ENCODE assay signal across 25 mouse cellular contexts in genomic region chr1:134510018-134510417, GRCm38 (mm10). TPM values are rescaled to one million over a fixed set of nuclear protein-coding genes. Genes with fewer than 3 reads are reported as not detected.
DNase-seq lines count a peak whose midpoint lies in the region; ATAC-seq lines count a peak whose summit lies in the region.
"Had no signal": no experiment of that assay in that cellular context is flagged by ENCODE, and none has a peak within 500 bp of the region (broad histone marks: within the 10 kb centered on the region; RNA-seq: fewer than 3 reads in every experiment).

No protein-coding gene starts in this region.

- H3K27ac ChIP-seq in liver, embryonic 15.5 days (replicated peaks) = 0 out of 2 replicates have a peak overlapping the region, but pooled peaks have one; percentile 6
- H3K27ac ChIP-seq in liver, embryonic 11.5 days (ENCODE audit: low read depth, low read length) = no peak overlapping the region
- H3K27ac ChIP-seq: embryonic facial prominence, embryonic 15.5 days; forebrain, embryonic 10.5 days; heart, embryonic 10.5 days; hindbrain, embryonic 15.5 days; limb, embryonic 13.5 days; lung, embryonic 15.5 days; neural tube, embryonic 12.5 days had no signal

- DNase-seq in liver, embryonic 11.5 days (ENCODE audit: low spot score) = no peak
- DNase-seq in natural killer cell, adult 2 months (ENCODE audit: low spot score in 2 of 2) = peak; percentile 56 to 66
- DNase-seq in thymus, postnatal 36 days = peak; percentile 38 to 61
- DNase-seq in yolk sac, embryonic 10.5 days (ENCODE audit: low spot score) = no peak
- DNase-seq in spleen, postnatal 10 days (ENCODE audit: low spot score in 2 of 2) = no peak
- no peak for DNase-seq in spleen, postnatal 4 days (ENCODE audit: low spot score in 2 of 2)
- DNase-seq: adrenal gland, postnatal 36 days; cerebellum, adult 8-10 months; gastrocnemius, postnatal 25 days; heart, postnatal 10 days; kidney, adult 18-20 months; kidney, postnatal 14 days; right cerebral cortex, postnatal 14 days had no signal

- no peak for ATAC-seq in liver, embryonic 15.5 days (ENCODE audit: insufficient read depth)
- no peak for ATAC-seq in liver, embryonic 11.5 days (replicated peaks; ENCODE audit: low FRiP score)
- peak; percentile 50; the same call in 1 of the 2 replicates for ATAC-seq in common myeloid progenitor, adult 5-6 weeks (replicated peaks; ENCODE audit: low read depth, poor library complexity, severe bottlenecking)
- ATAC-seq: midbrain, embryonic 16.5 days had no signal

- 16% methylated on average over 7 of the region's 7 CpGs for WGBS in liver, embryonic 15.5 days (ENCODE audit: insufficient replicate concordance)
- 19% methylated on average over 7 of the region's 7 CpGs for WGBS in liver, embryonic 11.5 days

- H3K4me3 ChIP-seq in liver, embryonic 15.5 days (replicated peaks) = no peak overlapping the region
- H3K4me3 ChIP-seq in liver, embryonic 11.5 days (ENCODE audit: low read depth, low read length) = no peak overlapping the region
- H3K4me3 ChIP-seq: embryonic facial prominence, embryonic 15.5 days; forebrain, embryonic 10.5 days; heart, embryonic 10.5 days; hindbrain, embryonic 15.5 days; limb, embryonic 13.5 days; lung, embryonic 15.5 days; neural tube, embryonic 12.5 days had no signal

- peaks cover 15% of the 10 kb centered on the region for H3K4me1 ChIP-seq in liver, embryonic 15.5 days (replicated peaks)
- H3K4me1 ChIP-seq in liver, embryonic 11.5 days (replicated peaks; ENCODE audit: control insufficient read depth, insufficient read depth, low read length) = peaks cover 9% of the 10 kb centered on the region

- H3K9me3 ChIP-seq in liver, embryonic 15.5 days (replicated peaks) = no peaks in the 10 kb centered on the region
- H3K9me3 ChIP-seq in liver, embryonic 11.5 days (ENCODE audit: control insufficient read depth, low read length) = no peaks in the 10 kb centered on the region
- H3K9me3 ChIP-seq: embryonic facial prominence, embryonic 15.5 days; forebrain, embryonic 10.5 days; heart, embryonic 10.5 days; hindbrain, embryonic 15.5 days; limb, embryonic 13.5 days; lung, embryonic 15.5 days; neural tube, embryonic 12.5 days had no signal

- peaks cover 40% of the 10 kb centered on the region for H3K27me3 ChIP-seq in liver, embryonic 15.5 days
- H3K27me3 ChIP-seq in liver, embryonic 11.5 days (replicated peaks; ENCODE audit: control insufficient read depth, insufficient read depth, low read length) = peaks cover 18% of the 10 kb centered on the region

- no peak overlapping the region for H3K4me2 ChIP-seq in liver, embryonic 15.5 days
- H3K4me2 ChIP-seq in liver, embryonic 11.5 days = no peak overlapping the region
- H3K4me2 ChIP-seq: embryonic facial prominence, embryonic 15.5 days; hindbrain, embryonic 15.5 days; limb, embryonic 13.5 days; lung, embryonic 15.5 days; neural tube, embryonic 12.5 days had no signal

- H3K36me3 ChIP-seq in liver, embryonic 15.5 days (replicated peaks) = peaks cover 38% of the 10 kb centered on the region
- peaks cover 11% of the 10 kb centered on the region; the same call in 1 of the 2 replicates for H3K36me3 ChIP-seq in liver, embryonic 11.5 days (ENCODE audit: control insufficient read depth, insufficient read depth, low read length)

- no peak overlapping the region for H3K9ac ChIP-seq in liver, embryonic 15.5 days
- no peak overlapping the region for H3K9ac ChIP-seq in liver, embryonic 11.5 days (ENCODE audit: low read depth, low read length)
- H3K9ac ChIP-seq: embryonic facial prominence, embryonic 15.5 days; hindbrain, embryonic 15.5 days; limb, embryonic 13.5 days; lung, embryonic 15.5 days; neural tube, embryonic 12.5 days had no signal

RNA-seq across cellular contexts. Expression of gene Rabif, which starts 15.6 kb away (rescaled TPM):
- 15.8 and 16.5 TPM in 2 replicates for polyA plus RNA-seq in liver, embryonic 15.5 days (2015; fragmentation: Nextera tagmentation; extraction: Ambion mirVana)
- 35.3 and 37.6 TPM in 2 replicates for polyA plus RNA-seq in liver, embryonic 11.5 days (2014; fragmentation: Nextera tagmentation; extraction: Ambion mirVana)
- 15.2 and 18.3 TPM in 2 replicates for total RNA-seq in common myeloid progenitor, adult 5-6 weeks (2017)

RNA-seq across cellular contexts. Expression of gene Mgat4e, which starts 39.5 kb away (rescaled TPM):
- not detected in 2 replicates for polyA plus RNA-seq in liver, embryonic 15.5 days (2015; fragmentation: Nextera tagmentation; extraction: Ambion mirVana)
- not detected in 2 replicates for polyA plus RNA-seq in liver, embryonic 11.5 days (2014; fragmentation: Nextera tagmentation; extraction: Ambion mirVana)
- total RNA-seq in common myeloid progenitor, adult 5-6 weeks (2017) = not detected in 2 replicates
- total RNA-seq: adrenal gland, postnatal 36 days; gastrocnemius, postnatal 25 days; heart, postnatal 10 days; left cerebral cortex, adult 8-10 months had no signal
- polyA plus RNA-seq: embryonic facial prominence, embryonic 15.5 days; forebrain, embryonic 10.5 days; heart, embryonic 10.5 days; hindbrain, embryonic 15.5 days; limb, embryonic 13.5 days; lung, embryonic 15.5 days; midbrain, embryonic 16.5 days; neural tube, embryonic 12.5 days; spleen, adult 2 months had no signal

RNA-seq across cellular contexts. Expression of gene Kdm5b, which starts 50.0 kb away (rescaled TPM):
- polyA plus RNA-seq in liver, embryonic 15.5 days (2015; fragmentation: Nextera tagmentation; extraction: Ambion mirVana) = 5.6 TPM in 2 replicates
- 30.8 and 32.9 TPM in 2 replicates for polyA plus RNA-seq in liver, embryonic 11.5 days (2014; fragmentation: Nextera tagmentation; extraction: Ambion mirVana)
- total RNA-seq in common myeloid progenitor, adult 5-6 weeks (2017) = 32.7 and 35.6 TPM in 2 replicates

RNA-seq across cellular contexts. Expression of gene Klhl12, which starts 54.7 kb away (rescaled TPM):
- 35.3 and 39.2 TPM in 2 replicates for polyA plus RNA-seq in liver, embryonic 15.5 days (2015; fragmentation: Nextera tagmentation; extraction: Ambion mirVana)
- 44.5 and 46.0 TPM in 2 replicates for polyA plus RNA-seq in liver, embryonic 11.5 days (2014; fragmentation: Nextera tagmentation; extraction: Ambion mirVana)
- 21.8 and 28.1 TPM in 2 replicates for total RNA-seq in common myeloid progenitor, adult 5-6 weeks (2017)

Comparison
In these comparisons a context has a peak if more than half of its experiments do, and no peak if none do; other contexts are left out.
1. DNase-seq: peak in natural killer cell, adult 2 months (2 of 2) and thymus, postnatal 36 days (2 of 2); none in liver, embryonic 11.5 days (single experiment), yolk sac, embryonic 10.5 days (single experiment), spleen, postnatal 10 days (0 of 2) and spleen, postnatal 4 days (0 of 2).